Mouse (Mus musculus) megakaryocyte-erythroid progenitor cell, adult 5-6 weeks (primary cell): ENCODE measurements around the gene Gse1. TPM values are rescaled to one million over a fixed set of nuclear protein-coding genes. Genes with fewer than 3 reads are reported as not detected.

Experiments
- ATAC-seq: replicated peaks from 2 replicates; pipeline ENCODE4 v1.8.0; 2016; ENCODE audit warnings: mild to moderate bottlenecking, inconsistent platforms; ENCODE audit not compliant: severe bottlenecking, poor library complexity, low FRiP score, low TSS enrichment
- total RNA-seq, 2 experiments: library from RNA; stranded (forward) in 1 of 2; stranded (reverse) in 1 of 2; fragments of 200-1000, 215-1000 nt in 1 of 2; fragments of >200 nt in 1 of 2; fragmentation: Nextera tagmentation in 1 of 2; gene quantifications; 2 replicates each; pipeline ENCODE4 v1.2.3; 2014 to 2017

Gse1 gene
- total RNA-seq, 2 experiments from 2014 or later, result 27.2 to 80.6 TPM

- ATAC-seq, result peak; percentile 57
Observed at GRCm38 (mm10) chr8:120407701-120408240, 179.5 kb downstream of the Gse1 start.

GRCm38 (mm10) chr8:120408241-120409215 lies 180.3 kb downstream of the Gse1 start:
- ATAC-seq, result no peak

- no peak for ATAC-seq
Observed at GRCm38 (mm10) chr8:120409371-120410013, 181.2 kb downstream of the Gse1 start.

GRCm38 (mm10) chr8:120411059-120411458 lies 182.8 kb downstream of the Gse1 start:
- no peak for ATAC-seq

GRCm38 (mm10) chr8:120411862-120412261 lies 183.6 kb downstream of the Gse1 start:
- no peak for ATAC-seq

GRCm38 (mm10) chr8:120412357-120412756 lies 184.1 kb downstream of the Gse1 start:
- no peak for ATAC-seq

GRCm38 (mm10) chr8:120412911-120413625 lies 184.8 kb downstream of the Gse1 start:
- ATAC-seq, result no peak

GRCm38 (mm10) chr8:120413626-120413988 lies 185.4 kb downstream of the Gse1 start:
- no peak for ATAC-seq

- no peak for ATAC-seq
Observed at GRCm38 (mm10) chr8:120414216-120414615, 186.0 kb downstream of the Gse1 start.

- no peak for ATAC-seq
Observed at GRCm38 (mm10) chr8:120415474-120415873, 187.2 kb downstream of the Gse1 start.

- no peak for ATAC-seq
Observed at GRCm38 (mm10) chr8:120416173-120416521, 187.9 kb downstream of the Gse1 start.

- ATAC-seq, result peak; percentile 48
Observed at GRCm38 (mm10) chr8:120416522-120417394, 188.5 kb downstream of the Gse1 start.

- ATAC-seq, result no peak
Observed at GRCm38 (mm10) chr8:120418188-120418587, 189.9 kb downstream of the Gse1 start.

GRCm38 (mm10) chr8:120419675-120420074 lies 191.4 kb downstream of the Gse1 start:
- no peak for ATAC-seq

GRCm38 (mm10) chr8:120420226-120420625 lies 192.0 kb downstream of the Gse1 start:
- ATAC-seq, result peak; percentile 48

GRCm38 (mm10) chr8:120421638-120422037 lies 193.4 kb downstream of the Gse1 start:
- no peak for ATAC-seq

GRCm38 (mm10) chr8:120422236-120422635 lies 194.0 kb downstream of the Gse1 start:
- ATAC-seq, result no peak

- ATAC-seq, result no peak
Observed at GRCm38 (mm10) chr8:120423576-120423975, 195.3 kb downstream of the Gse1 start.

GRCm38 (mm10) chr8:120424829-120425198 lies 196.6 kb downstream of the Gse1 start:
- no peak for ATAC-seq
